Mouse (Mus musculus) limb, embryonic 11.5 days (tissue): ENCODE measurements around the gene Prrx2. TPM values are rescaled to one million over a fixed set of nuclear protein-coding genes. Genes with fewer than 3 reads are reported as not detected.

Source experiments
- ATAC-seq: fragments of 200-750 bp; cut with Nextera tagmentation; 2 replicates; pipeline ENCODE4 v1.8.0; 2017; ENCODE audit warnings: low read depth; ENCODE audit not compliant: insufficient number of reproducible peaks, low FRiP score, low TSS enrichment
- DNase-seq: peaks from one replicate; pipeline ENCODE4 v3.0.0-alpha.2; 2015; ENCODE audit warnings: low spot score
- H3K27ac ChIP-seq: fragments of 300-500 bp; sonication (generic); replicated peaks from 2 replicates; pipeline ENCODE4 v1.5.1; 2014; ENCODE audit warnings: low read depth, mild to moderate bottlenecking, low read length
- H3K27me3 ChIP-seq: fragments of 300-500 bp; sonication (generic); 2 replicates; pipeline ENCODE4 v1.6.1; 2014; ENCODE audit warnings: mild to moderate bottlenecking, low read length, mixed read lengths; ENCODE audit not compliant: control insufficient read depth, insufficient read depth
- H3K36me3 ChIP-seq: fragments of 300-500 bp; sonication (generic); 2 replicates; pipeline ENCODE4 v1.6.1; 2014; ENCODE audit warnings: mild to moderate bottlenecking, low read length, moderate library complexity, mixed read lengths; ENCODE audit not compliant: control insufficient read depth, insufficient read depth
- H3K4me1 ChIP-seq: fragments of 300-500 bp; sonication (generic); 2 replicates; pipeline ENCODE4 v1.6.1; 2014; ENCODE audit warnings: low read length, mixed read lengths; ENCODE audit not compliant: control insufficient read depth, insufficient read depth
- H3K4me2 ChIP-seq: fragments of 300-500 bp; sonication (generic); 2 replicates; pipeline ENCODE4 v1.6.1; 2014; ENCODE audit warnings: low read depth, mild to moderate bottlenecking, moderate library complexity; ENCODE audit not compliant: severe bottlenecking
- H3K4me3 ChIP-seq: fragments of 300-500 bp; sonication (generic); 2 replicates; pipeline ENCODE4 v1.5.1; 2014; ENCODE audit warnings: low read depth, low read length
- H3K9ac ChIP-seq: fragments of 300-500 bp; sonication (generic); 2 replicates; pipeline ENCODE4 v1.6.1; 2014; ENCODE audit warnings: mild to moderate bottlenecking, low read length
- H3K9me3 ChIP-seq: fragments of 300-500 bp; sonication (generic); 2 replicates; pipeline ENCODE4 v1.6.1; 2016; ENCODE audit warnings: low read length; ENCODE audit not compliant: control insufficient read depth
- WGBS: fragments of 180-500 bp; shearing (Covaris S2); extraction: QIAGEN DNeasy Blood & Tissue Kit; methylation state at CpG from one replicate; pipeline ENCODE4 v1.1.7; 2014; 5-methylcytosine and 5-hydroxymethylcytosine counted together
- polyA plus RNA-seq: library from polyadenylated mRNA; unstranded; fragments of >200 nt; fragmentation: Nextera tagmentation; extraction: Ambion mirVana; gene quantifications from 2 replicates; pipeline ENCODE4 v1.2.1, GENCODE M21; 2014

Gene Prrx2
- polyA plus RNA-seq, 1 experiment from 2014 or later, result 138 TPM

DNA sequence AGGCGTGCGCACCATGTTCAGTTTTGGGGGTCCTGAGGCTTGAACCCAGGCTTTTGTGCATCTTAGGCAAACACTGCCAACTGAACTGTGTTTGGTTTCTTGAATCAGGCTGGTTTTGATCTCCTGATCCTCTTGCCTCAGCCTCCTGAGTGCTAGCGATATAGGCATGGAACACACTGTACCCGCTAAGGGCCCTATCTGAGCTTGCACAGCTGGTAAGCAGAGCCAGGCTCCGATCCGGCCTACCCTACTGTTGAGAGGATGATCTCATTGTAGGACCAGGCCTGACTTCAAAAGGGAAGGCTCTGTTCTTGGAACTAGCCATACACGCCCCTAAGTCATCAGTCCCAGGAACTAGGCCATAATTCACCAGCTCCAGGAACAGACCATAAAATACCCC lies 24.2 kb upstream of the Prrx2 start:
- peaks cover 12% of the 10 kb centered on the region; the same call in 1 of the 2 replicates for H3K4me1 ChIP-seq
- no peaks in the 10 kb centered on the region; the same call in 1 of the 2 replicates for H3K9me3 ChIP-seq
- no peak for ATAC-seq
- H3K4me3 ChIP-seq, result no peak overlapping the region
- peaks cover 12% of the 10 kb centered on the region; the same call in 1 of the 2 replicates for H3K36me3 ChIP-seq
- no peak overlapping the region for H3K27ac ChIP-seq
- no peak overlapping the region for H3K4me2 ChIP-seq
- H3K9ac ChIP-seq, result no peak overlapping the region
- no peaks in the 10 kb centered on the region for H3K27me3 ChIP-seq
- WGBS, result 74% methylated on average over 7 of the region's 7 CpGs
- no peak for DNase-seq

DNA sequence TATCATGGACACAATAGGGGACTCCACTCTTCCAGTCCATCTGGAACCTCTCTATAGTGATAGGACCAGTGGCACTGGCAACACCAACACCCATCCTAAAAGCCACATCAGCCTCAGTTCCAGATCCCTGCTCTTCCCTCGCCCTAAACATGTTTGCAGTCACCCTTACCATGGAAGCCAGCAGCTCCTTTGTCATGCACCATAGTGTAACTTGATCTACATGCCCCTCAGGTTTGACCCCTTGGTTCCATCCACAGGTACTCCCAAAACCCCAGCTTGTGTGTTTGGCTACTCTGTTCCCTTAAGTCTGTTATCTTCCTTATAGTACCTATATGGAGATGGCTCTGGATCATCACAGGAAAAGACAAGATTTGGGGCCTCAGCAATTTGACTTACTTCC lies 18.4 kb upstream of the Prrx2 start:
- peaks cover 3% of the 10 kb centered on the region; the same call in 1 of the 2 replicates for H3K9me3 ChIP-seq
- H3K27ac ChIP-seq, result no peak overlapping the region
- ATAC-seq (no peak), DNase-seq (no peak)
- no peak overlapping the region for H3K4me3 ChIP-seq
- H3K9ac ChIP-seq, result no peak overlapping the region
- no peak overlapping the region for H3K4me2 ChIP-seq
- no peaks in the 10 kb centered on the region for H3K27me3 ChIP-seq
- peaks cover 37% of the 10 kb centered on the region for H3K36me3 ChIP-seq
- WGBS, result 90% methylated on average over 1 of the region's 1 CpGs
- no peaks in the 10 kb centered on the region for H3K4me1 ChIP-seq

DNA sequence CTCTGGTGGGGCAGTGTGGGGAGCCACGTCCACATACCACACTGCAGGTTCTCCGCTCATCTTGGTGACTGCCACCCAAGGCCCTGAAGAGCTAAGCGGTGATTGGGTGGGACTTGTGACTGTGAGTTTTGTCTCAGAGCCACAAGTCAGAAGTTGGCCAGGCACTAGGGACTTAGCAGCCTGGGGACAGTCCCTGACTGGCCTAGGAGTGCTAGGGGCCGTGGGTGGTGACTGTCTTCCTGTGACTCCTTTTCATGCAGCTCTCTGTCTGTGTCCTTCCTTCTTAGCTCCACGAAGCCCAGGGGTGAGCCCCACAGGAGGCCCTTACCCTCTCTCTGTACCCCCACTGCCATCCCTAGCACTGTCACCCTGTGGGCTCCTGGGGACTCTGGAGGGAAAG lies 14.9 kb upstream of the Prrx2 start:
- Histone ChIP-seq H3K27ac (no peak overlapping the region), H3K4me2 (no peak overlapping the region), H3K36me3 (peaks cover 54% of the 10 kb centered on the region), H3K27me3 (no peaks in the 10 kb centered on the region), H3K4me3 (no peak overlapping the region), H3K9me3 (peaks cover 3% of the 10 kb centered on the region; the same call in 1 of the 2 replicates), H3K4me1 (peaks cover 4% of the 10 kb centered on the region; the same call in 1 of the 2 replicates), H3K9ac (no peak overlapping the region)
- WGBS, result 90% methylated on average over 5 of the region's 5 CpGs
- ATAC-seq, result no peak
- DNase-seq, result no peak

DNA sequence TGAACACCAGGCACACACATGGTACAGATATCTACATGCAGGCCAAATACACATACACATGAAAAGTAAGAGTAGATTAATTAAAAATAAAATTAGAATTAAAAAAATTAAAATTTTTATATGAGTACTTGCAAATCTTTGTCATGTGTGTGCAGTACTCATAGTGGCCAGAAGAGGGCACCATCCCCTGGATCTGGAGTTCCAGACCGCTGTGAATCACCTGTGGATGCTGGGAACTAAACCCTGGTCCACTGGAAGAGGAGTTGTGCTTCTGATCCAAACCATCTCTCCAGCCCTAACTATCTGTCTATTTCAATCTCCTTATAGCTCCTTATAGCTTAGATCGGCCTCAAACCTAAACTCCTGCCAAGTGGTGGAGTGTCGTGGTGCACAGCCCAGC lies 13.7 kb upstream of the Prrx2 start:
- Histone ChIP-seq H3K4me2 (no peak overlapping the region), H3K4me1 (peaks cover 4% of the 10 kb centered on the region; the same call in 1 of the 2 replicates), H3K4me3 (no peak overlapping the region), H3K27me3 (no peaks in the 10 kb centered on the region), H3K27ac (no peak overlapping the region), H3K9ac (no peak overlapping the region), H3K9me3 (peaks cover 3% of the 10 kb centered on the region; the same call in 1 of the 2 replicates), H3K36me3 (peaks cover 61% of the 10 kb centered on the region)
- ATAC-seq (no peak), DNase-seq (no peak)
- WGBS, result 95% methylated on average over 3 of the region's 3 CpGs

DNA sequence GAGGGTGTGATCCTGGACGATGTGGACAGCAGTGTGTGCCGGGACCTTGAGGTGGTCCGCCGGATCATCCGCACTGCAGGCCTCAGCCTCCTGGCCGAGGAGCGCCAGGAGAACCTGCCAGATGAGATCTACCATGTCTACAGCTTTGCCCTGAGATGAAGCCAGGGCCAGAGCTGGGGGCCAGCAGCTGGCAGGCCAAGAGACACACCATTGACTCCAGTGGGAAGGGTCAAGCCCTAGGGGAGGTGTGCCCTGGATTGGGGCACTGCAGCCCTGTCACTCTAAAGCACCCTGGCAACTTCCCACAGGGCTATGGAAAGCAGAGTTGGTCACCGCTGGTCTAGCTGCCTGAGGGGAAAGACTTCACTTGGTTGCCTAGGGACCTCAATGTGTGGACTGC lies 12.3 kb upstream of the Prrx2 start:
- no peaks in the 10 kb centered on the region for H3K27me3 ChIP-seq
- peaks cover 56% of the 10 kb centered on the region for H3K36me3 ChIP-seq
- H3K27ac ChIP-seq, result no peak overlapping the region
- H3K4me3 ChIP-seq, result no peak overlapping the region
- WGBS, result 90% methylated on average over 8 of the region's 8 CpGs
- DNase-seq (no peak), ATAC-seq (no peak)
- H3K9me3 ChIP-seq, result peaks cover 3% of the 10 kb centered on the region; the same call in 1 of the 2 replicates
- no peak overlapping the region for H3K4me2 ChIP-seq
- no peak overlapping the region for H3K9ac ChIP-seq
- H3K4me1 ChIP-seq, result peaks cover 10% of the 10 kb centered on the region

DNA sequence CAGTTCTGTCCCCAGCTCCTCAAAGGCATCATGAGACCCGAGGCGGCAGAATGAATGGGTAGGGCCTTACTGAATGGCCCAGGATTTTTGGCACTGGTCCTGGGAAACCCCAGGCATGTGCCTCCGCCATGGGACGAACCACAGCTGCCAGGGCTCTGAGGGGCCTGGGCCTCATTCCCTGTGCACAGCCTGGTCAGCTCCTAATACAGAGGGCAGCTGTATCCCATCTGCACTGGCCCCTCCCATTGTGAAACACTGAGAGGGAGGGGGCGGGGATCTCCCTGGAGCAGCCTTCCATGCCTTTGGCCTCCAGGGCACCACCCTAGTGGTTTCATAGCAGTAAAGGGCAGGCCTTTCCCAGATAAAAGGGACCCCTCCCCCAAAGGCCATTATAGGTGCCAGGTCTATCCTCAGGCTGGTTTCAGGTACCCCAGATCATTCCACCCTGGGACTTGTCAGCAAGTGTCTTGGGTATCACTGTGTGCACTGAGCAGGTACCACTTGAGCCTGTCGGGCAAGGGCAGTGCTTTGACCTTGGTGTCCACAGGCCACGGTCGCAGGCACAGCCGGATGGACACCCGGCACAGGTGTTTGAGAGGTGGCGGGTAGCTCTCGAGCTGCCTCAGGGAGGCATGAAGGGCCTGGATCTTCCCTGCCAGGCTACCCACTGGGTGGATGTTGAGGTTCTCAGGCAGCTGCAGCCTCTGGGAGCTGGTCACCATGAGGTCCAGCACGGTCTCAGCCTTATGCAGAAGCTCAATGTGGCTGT lies 11.2 kb upstream of the Prrx2 start:
- Histone ChIP-seq H3K4me3 (no peak overlapping the region), H3K27me3 (no peaks in the 10 kb centered on the region), H3K4me2 (0 out of 2 replicates have a peak overlapping the region, but pooled peaks have one; percentile 3), H3K9ac (no peak overlapping the region), H3K36me3 (peaks cover 53% of the 10 kb centered on the region), H3K4me1 (peaks cover 10% of the 10 kb centered on the region), H3K27ac (no peak overlapping the region), H3K9me3 (peaks cover 3% of the 10 kb centered on the region; the same call in 1 of the 2 replicates)
- no peak for DNase-seq
- no peak; the same call in 1 of the 2 replicates for ATAC-seq
- WGBS, result 70% methylated on average over 13 of the region's 13 CpGs

DNA sequence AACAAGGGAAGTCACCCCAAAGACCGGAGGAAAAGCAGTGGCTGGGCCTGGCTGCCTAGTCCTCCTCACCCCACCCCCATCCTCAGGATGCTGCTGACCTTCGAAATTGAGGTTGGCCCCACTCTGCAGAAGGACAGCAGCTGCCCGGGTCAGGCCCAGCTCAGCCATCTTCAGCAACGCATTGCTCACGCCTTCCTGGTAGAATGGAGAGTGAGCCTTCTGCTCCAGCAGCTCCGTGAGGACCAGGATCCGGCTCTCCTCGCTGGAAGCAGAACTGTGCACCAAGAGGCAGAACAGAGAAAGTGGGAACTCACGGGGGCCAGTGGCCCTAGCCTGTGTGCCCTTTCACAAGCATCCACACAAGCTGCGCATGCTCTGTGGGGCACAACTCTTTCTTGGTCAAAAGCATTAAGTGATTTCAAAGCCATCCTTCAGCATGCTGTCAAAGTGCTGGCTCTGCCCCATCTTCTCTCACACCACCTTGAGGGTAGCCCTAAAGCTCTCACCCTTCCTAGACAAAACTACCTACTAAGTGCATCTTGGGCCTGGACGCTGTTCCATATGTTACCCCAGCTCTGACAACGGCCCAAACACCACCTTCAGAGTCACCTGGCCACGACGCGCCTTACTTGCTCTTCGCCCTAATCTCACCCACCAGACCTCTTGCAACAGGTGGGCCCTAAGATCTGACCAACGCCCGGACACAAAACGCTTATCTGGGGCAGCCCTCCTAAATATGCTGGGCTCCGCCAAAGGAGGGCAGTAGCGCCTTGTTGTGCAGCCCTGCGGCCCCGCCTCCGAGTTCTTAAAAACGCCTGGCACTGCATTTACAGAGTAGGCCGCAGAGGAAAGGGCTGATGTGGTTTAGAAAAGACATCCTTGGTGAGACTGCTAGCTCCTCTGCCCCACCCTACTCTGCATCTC lies 7.7 kb upstream of the Prrx2 start:
- Histone ChIP-seq H3K27ac (peak overlapping the region; percentile 16), H3K9ac (peak overlapping the region; percentile 90), H3K9me3 (no peaks in the 10 kb centered on the region), H3K36me3 (peaks cover 33% of the 10 kb centered on the region), H3K4me1 (peaks cover 13% of the 10 kb centered on the region), H3K4me3 (peak overlapping the region; percentile 98), H3K4me2 (peak overlapping the region; percentile 88), H3K27me3 (no peaks in the 10 kb centered on the region)
- WGBS, result 35% methylated on average over 26 of the region's 26 CpGs
- no peak for ATAC-seq
- DNase-seq, result peak; percentile 71

DNA sequence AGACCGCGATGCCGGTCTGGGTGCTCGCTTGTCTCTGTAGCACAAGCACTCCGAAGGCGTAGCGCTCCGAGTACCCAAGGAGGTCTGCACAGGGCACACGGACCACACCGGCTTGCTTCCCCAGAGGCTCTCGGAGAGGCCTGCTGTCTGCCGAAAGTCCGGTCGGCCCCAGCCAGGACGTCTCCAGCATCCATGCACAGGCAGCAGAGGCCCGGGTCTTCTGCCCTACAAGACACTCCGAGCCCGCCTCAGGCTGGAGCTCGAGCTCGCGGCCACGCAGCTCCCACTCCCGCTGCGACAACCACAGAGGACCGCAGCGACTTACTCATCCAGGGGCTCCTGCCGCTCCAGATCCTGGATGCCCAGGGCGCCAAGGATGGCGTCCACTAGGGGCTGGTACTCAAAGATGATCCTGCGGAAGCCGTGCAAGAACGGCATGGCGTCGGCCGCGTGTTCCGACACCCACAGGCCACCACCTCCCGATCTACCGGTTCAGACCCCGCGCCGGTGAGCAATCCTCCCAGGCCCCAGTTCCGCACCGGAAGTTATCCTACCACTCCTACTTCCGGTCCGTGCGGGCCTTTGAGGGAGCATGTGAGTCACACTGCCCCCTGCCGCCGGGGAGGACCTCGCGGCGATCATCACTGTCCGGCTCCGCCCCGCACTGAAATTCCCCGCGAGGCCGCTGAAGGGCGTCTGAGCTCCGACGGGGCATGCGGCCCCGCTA lies 6.9 kb upstream of the Prrx2 start:
- Histone ChIP-seq H3K4me1 (peaks cover 18% of the 10 kb centered on the region), H3K9ac (peak overlapping the region; percentile 90), H3K36me3 (peaks cover 25% of the 10 kb centered on the region), H3K4me3 (peak overlapping the region; percentile 98), H3K27ac (peak overlapping the region; percentile 16), H3K4me2 (peak overlapping the region; percentile 88), H3K27me3 (no peaks in the 10 kb centered on the region), H3K9me3 (no peaks in the 10 kb centered on the region)
- under 1% methylated on average over 63 of the region's 63 CpGs for WGBS
- ATAC-seq (peak; percentile 69), DNase-seq (peak; percentile 99)
